Mouse (Mus musculus): ENCODE measurements at regions not wholly inside any gene's neighbourhood (a gene's known extent, or its start where the extent isn't known, plus 50 kb on each side); places are given as distances from the start of the nearest gene placed in this dataset.

DNA sequence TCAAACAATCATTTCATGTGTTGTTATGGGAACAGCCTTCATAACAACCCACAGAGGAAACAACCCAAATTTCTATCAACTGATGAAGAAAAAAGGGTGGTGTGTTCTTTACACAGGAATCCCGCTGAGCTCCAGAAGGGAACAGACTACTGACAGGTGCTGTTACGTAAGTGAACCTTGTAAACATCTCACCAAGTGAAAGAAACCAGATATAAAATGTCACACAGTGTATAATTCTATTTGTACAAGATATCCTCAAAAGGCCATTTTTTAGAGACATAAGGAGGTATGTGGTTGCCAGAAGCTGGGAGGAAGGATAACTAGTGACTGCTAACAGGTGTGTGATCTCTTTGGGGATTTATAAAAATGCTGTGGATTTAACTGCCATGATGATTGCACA, 119.9 kb downstream of the Plod2 start:
- TF ChIP-seq CTCF (IDR thresholded peaks at IDR 0.05; ENCODE audit: low read depth) (no peak), EP300 (optimal IDR thresholded peaks at IDR 0.05) (no peak)
